Comparison of ENCODE assay signal across 10 mouse cellular contexts in the genomic region with DNA sequence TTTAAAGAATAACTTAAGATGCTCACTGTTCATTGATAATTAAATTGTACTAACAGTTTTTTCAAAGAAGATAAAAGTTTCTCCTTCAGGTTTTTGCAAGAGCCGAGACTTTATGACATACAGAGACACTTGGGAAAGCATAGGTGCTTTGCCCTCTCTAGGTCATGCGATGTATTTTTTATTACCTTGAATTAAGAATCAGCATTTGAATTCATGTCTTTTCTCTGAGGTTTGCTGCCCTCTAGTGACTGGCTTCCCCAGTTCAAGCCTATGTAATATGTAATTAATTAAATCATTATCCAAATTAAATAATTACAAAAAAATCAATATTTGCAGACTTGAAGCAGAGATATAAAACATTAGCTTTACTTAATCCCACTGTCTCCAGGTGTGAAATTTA.
DNase-seq lines count a peak whose midpoint lies in the region; ATAC-seq lines count a peak whose summit lies in the region.
"Had no signal": no experiment of that assay in that cellular context is flagged by ENCODE, and none has a peak within 500 bp of the region (broad histone marks: within the 10 kb centered on the region; RNA-seq: fewer than 3 reads in every experiment).

No protein-coding gene starts in this region.

- DNase-seq in adipocyte (ENCODE audit: low spot score), result peak; percentile 81
- DNase-seq in cerebellum, postnatal 36 days, result peak; percentile 22 to 49
- DNase-seq in heart, postnatal 10 days, result peak; percentile 76 to 82
- peak; percentile 51 for DNase-seq in layer of hippocampus, adult 9-11 months
- no peak for DNase-seq in natural killer cell, adult 2 months (ENCODE audit: low spot score in 2 of 2)

- H3K9ac ChIP-seq in midbrain, embryonic 12.5 days (replicated peaks), result no peak overlapping the region
- H3K9ac ChIP-seq in midbrain, embryonic 15.5 days, result no peak overlapping the region
- no peak overlapping the region for H3K9ac ChIP-seq in neural tube, embryonic 14.5 days (replicated peaks; ENCODE audit: low read depth, low read length)

- no peaks in the 10 kb centered on the region for H3K9me3 ChIP-seq in midbrain, embryonic 12.5 days
- H3K9me3 ChIP-seq in midbrain, embryonic 15.5 days, result no peaks in the 10 kb centered on the region
- H3K9me3 ChIP-seq in neural tube, embryonic 14.5 days (ENCODE audit: control insufficient read depth, low read length), result no peaks in the 10 kb centered on the region

- no peak overlapping the region for H3K27ac ChIP-seq in midbrain, embryonic 12.5 days (replicated peaks)
- no peak overlapping the region for H3K27ac ChIP-seq in midbrain, embryonic 15.5 days
- no peak overlapping the region for H3K27ac ChIP-seq in neural tube, embryonic 14.5 days (ENCODE audit: low read depth, low read length)
- H3K27ac ChIP-seq: macrophage had no signal

- H3K4me2 ChIP-seq in midbrain, embryonic 12.5 days (replicated peaks), result no peak overlapping the region
- no peak overlapping the region for H3K4me2 ChIP-seq in midbrain, embryonic 15.5 days
- H3K4me2 ChIP-seq in neural tube, embryonic 14.5 days (ENCODE audit: low read depth, low read length), result no peak overlapping the region

- no peaks in the 10 kb centered on the region for H3K36me3 ChIP-seq in midbrain, embryonic 12.5 days
- H3K36me3 ChIP-seq in midbrain, embryonic 15.5 days (replicated peaks), result no peaks in the 10 kb centered on the region
- H3K36me3 ChIP-seq in neural tube, embryonic 14.5 days (ENCODE audit: control insufficient read depth, insufficient read depth, low read length), result no peaks in the 10 kb centered on the region

- no peaks in the 10 kb centered on the region for H3K4me1 ChIP-seq in midbrain, embryonic 12.5 days
- no peaks in the 10 kb centered on the region for H3K4me1 ChIP-seq in midbrain, embryonic 15.5 days
- no peaks in the 10 kb centered on the region for H3K4me1 ChIP-seq in neural tube, embryonic 14.5 days (ENCODE audit: control insufficient read depth, insufficient read depth, low read length)

- peak; percentile 58; the same call in 1 of the 2 replicates for ATAC-seq in midbrain, embryonic 12.5 days (ENCODE audit: low FRiP score, low read depth)
- no peak for ATAC-seq in midbrain, embryonic 15.5 days (replicated peaks)
- peak; percentile 69; the same call in 1 of the 2 replicates for ATAC-seq in neural tube, embryonic 14.5 days (ENCODE audit: low read depth)

- intact Hi-C loops in heart, postnatal 10 days (cut with DNase I), result loop anchor here (1.0 to 5.0 kb wide), 3 partner anchors 81 to 204 kb away; no protein-coding TSS in a partner anchor

- H3K27me3 ChIP-seq in midbrain, embryonic 12.5 days, result no peaks in the 10 kb centered on the region
- no peaks in the 10 kb centered on the region for H3K27me3 ChIP-seq in midbrain, embryonic 15.5 days (replicated peaks)
- H3K27me3 ChIP-seq in neural tube, embryonic 14.5 days (ENCODE audit: control insufficient read depth, insufficient read depth, low read length), result no peaks in the 10 kb centered on the region

- 54% methylated on average over 2 of the region's 2 CpGs for WGBS in midbrain, embryonic 12.5 days
- WGBS in midbrain, embryonic 15.5 days, result 47% methylated on average over 2 of the region's 2 CpGs
- 32% methylated on average over 2 of the region's 2 CpGs for WGBS in neural tube, embryonic 14.5 days

- H3K4me3 ChIP-seq in midbrain, embryonic 12.5 days, result no peak overlapping the region
- H3K4me3 ChIP-seq in midbrain, embryonic 15.5 days, result no peak overlapping the region
- H3K4me3 ChIP-seq in neural tube, embryonic 14.5 days (ENCODE audit: low read depth, low read length), result no peak overlapping the region
- H3K4me3 ChIP-seq: erythroblast, embryonic 14.5 days had no signal

Comparison
In these comparisons a context has a peak if more than half of its experiments do, and no peak if none do; other contexts are left out.
1. DNase-seq: peak in adipocyte (single experiment), cerebellum, postnatal 36 days (2 of 2), heart, postnatal 10 days (2 of 2) and layer of hippocampus, adult 9-11 months (single experiment); none in natural killer cell, adult 2 months (0 of 2).